12 mouse cellular contexts compared by ENCODE assay signal in the genomic region with DNA sequence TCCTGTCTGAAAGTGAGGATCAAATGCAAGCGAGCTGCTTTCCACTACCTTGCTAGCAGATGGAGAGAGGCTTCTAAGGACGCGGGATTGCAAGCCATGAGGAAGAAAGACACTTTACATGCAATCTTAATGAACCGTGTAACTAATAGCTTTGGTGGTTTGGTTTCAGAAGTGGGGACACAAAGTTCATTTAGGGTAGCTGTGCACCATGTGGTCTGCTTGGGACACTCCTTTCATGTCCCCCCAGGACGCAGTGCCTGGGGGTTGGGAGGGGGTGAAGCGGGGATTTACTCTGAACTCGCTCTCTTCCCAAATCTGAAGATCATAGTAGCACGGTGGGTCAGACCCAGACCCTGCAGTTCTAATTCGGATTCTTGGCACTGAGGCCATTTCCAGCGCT. TPM values are rescaled to one million over a fixed set of nuclear protein-coding genes. Genes with fewer than 3 reads are reported as not detected.
A peak's percentile ranks its signal among the peaks of the same experiment; 100 is the strongest.
DNase-seq lines count a peak whose midpoint lies in the region; ATAC-seq and TF ChIP-seq lines count a peak whose summit lies in the region.
"Had no signal": no experiment of that assay in that cellular context is flagged by ENCODE, and none has a peak within 500 bp of the region (broad histone marks: within the 10 kb centered on the region; RNA-seq: fewer than 3 reads in every experiment).

No protein-coding gene starts in this region.

- no peaks in the 10 kb centered on the region for H3K36me3 ChIP-seq in kidney, embryonic 14.5 days (ENCODE audit: control insufficient read depth, insufficient read depth, low read length)
- H3K36me3 ChIP-seq in forebrain, embryonic 10.5 days (replicated peaks) = no peaks in the 10 kb centered on the region
- no peaks in the 10 kb centered on the region for H3K36me3 ChIP-seq in limb, embryonic 10.5 days
- H3K36me3 ChIP-seq in neural tube, embryonic 11.5 days (ENCODE audit: control insufficient read depth, insufficient read depth, low read length) = no peaks in the 10 kb centered on the region
- H3K36me3 ChIP-seq: G1E had no signal

- no peak overlapping the region for H3K27ac ChIP-seq in kidney, embryonic 14.5 days (ENCODE audit: low read depth, low read length)
- H3K27ac ChIP-seq in forebrain, embryonic 10.5 days = no peak overlapping the region
- H3K27ac ChIP-seq in limb, embryonic 10.5 days = no peak overlapping the region
- H3K27ac ChIP-seq in neural tube, embryonic 11.5 days (ENCODE audit: low read depth, low read length) = no peak overlapping the region
- H3K27ac ChIP-seq in layer of hippocampus, adult 2 months = no peak overlapping the region

- H3K9me3 ChIP-seq in kidney, embryonic 14.5 days (ENCODE audit: control insufficient read depth, low read length) = no peaks in the 10 kb centered on the region
- H3K9me3 ChIP-seq in forebrain, embryonic 10.5 days = no peaks in the 10 kb centered on the region
- no peaks in the 10 kb centered on the region for H3K9me3 ChIP-seq in limb, embryonic 10.5 days (replicated peaks)
- no peaks in the 10 kb centered on the region for H3K9me3 ChIP-seq in neural tube, embryonic 11.5 days (ENCODE audit: control insufficient read depth, low read length)
- H3K9me3 ChIP-seq: G1E had no signal

- no peak for ATAC-seq in kidney, embryonic 14.5 days (ENCODE audit: low FRiP score, low TSS enrichment)
- no peak for ATAC-seq in neural tube, embryonic 11.5 days (ENCODE audit: insufficient read depth, low FRiP score, low TSS enrichment)

- 8% methylated on average over 10 of the region's 10 CpGs for WGBS in kidney, embryonic 14.5 days
- WGBS in forebrain, embryonic 10.5 days = 19% methylated on average over 10 of the region's 10 CpGs
- WGBS in limb, embryonic 10.5 days = 18% methylated on average over 10 of the region's 10 CpGs
- WGBS in neural tube, embryonic 11.5 days = 12% methylated on average over 10 of the region's 10 CpGs

- TF ChIP-seq CTCF in layer of hippocampus, adult 2 months (conservative IDR thresholded peaks at IDR 0.05) = no peak

- H3K27me3 ChIP-seq in kidney, embryonic 14.5 days (ENCODE audit: control insufficient read depth, insufficient read depth, low read length) = peaks cover 16% of the 10 kb centered on the region
- peaks cover 66% of the 10 kb centered on the region for H3K27me3 ChIP-seq in forebrain, embryonic 10.5 days (ENCODE audit: poor library complexity, severe bottlenecking)
- H3K27me3 ChIP-seq in limb, embryonic 10.5 days (ENCODE audit: low read depth, poor library complexity, severe bottlenecking) = peaks cover 71% of the 10 kb centered on the region
- H3K27me3 ChIP-seq in neural tube, embryonic 11.5 days (ENCODE audit: control insufficient read depth, insufficient read depth, low read length) = peaks cover 12% of the 10 kb centered on the region

- H3K4me3 ChIP-seq in kidney, embryonic 14.5 days (ENCODE audit: low read length) = peak overlapping the region; percentile 36
- H3K4me3 ChIP-seq in forebrain, embryonic 10.5 days = peak overlapping the region; percentile 52
- peak overlapping the region; percentile 48 for H3K4me3 ChIP-seq in limb, embryonic 10.5 days
- peak overlapping the region; percentile 33 for H3K4me3 ChIP-seq in neural tube, embryonic 11.5 days (ENCODE audit: low read depth, low read length)
- no peak overlapping the region for H3K4me3 ChIP-seq in layer of hippocampus, adult 2 months

- H3K4me1 ChIP-seq in kidney, embryonic 14.5 days (ENCODE audit: control insufficient read depth, insufficient read depth, low read length) = 0 out of 2 replicates have a peak, but pooled peaks cover 4% of the 10 kb centered on the region
- peaks cover 12% of the 10 kb centered on the region for H3K4me1 ChIP-seq in forebrain, embryonic 10.5 days
- peaks cover 7% of the 10 kb centered on the region for H3K4me1 ChIP-seq in limb, embryonic 10.5 days
- peaks cover 3% of the 10 kb centered on the region; the same call in 1 of the 2 replicates for H3K4me1 ChIP-seq in neural tube, embryonic 11.5 days (ENCODE audit: control insufficient read depth, insufficient read depth, low read length)

- H3K9ac ChIP-seq in kidney, embryonic 14.5 days (ENCODE audit: low read depth, low read length) = peak overlapping the region; percentile 8; the same call in 1 of the 2 replicates
- H3K9ac ChIP-seq in neural tube, embryonic 11.5 days (ENCODE audit: low read length) = no peak overlapping the region

- H3K4me2 ChIP-seq in kidney, embryonic 14.5 days (replicated peaks; ENCODE audit: low read depth, low read length) = peak overlapping the region; percentile 58
- peak overlapping the region; percentile 54 for H3K4me2 ChIP-seq in neural tube, embryonic 11.5 days (ENCODE audit: low read depth)

- no peak for DNase-seq in kidney, postnatal 25 days
- no peak for DNase-seq in forebrain, embryonic 10.5 days (ENCODE audit: extremely low spot score, low spot score)
- DNase-seq in limb, embryonic 10.5 days (ENCODE audit: low spot score) = no peak
- DNase-seq in neural tube, embryonic 11.5 days (ENCODE audit: low spot score) = peak; percentile 17
- DNase-seq in spleen, postnatal 10 days (ENCODE audit: low spot score in 2 of 2) = no peak
- DNase-seq in layer of hippocampus, adult 2 months (ENCODE audit: low spot score in 2 of 2) = no peak
- DNase-seq in spleen, adult 12 weeks (ENCODE audit: low spot score) = no peak

RNA-seq across cellular contexts. Expression of a gene that starts 0.7 kb away (rescaled TPM):
- not detected in 2 replicates for polyA plus RNA-seq in kidney, embryonic 14.5 days (2014; fragmentation: Nextera tagmentation; extraction: Ambion mirVana)
- polyA plus RNA-seq in forebrain, embryonic 10.5 days (2016; fragmentation: Nextera tagmentation; extraction: Ambion mirVana) = not detected in 2 replicates
- not detected in 2 replicates for polyA plus RNA-seq in limb, embryonic 10.5 days (2016; fragmentation: Nextera tagmentation; extraction: Ambion mirVana)
- polyA plus RNA-seq in neural tube, embryonic 11.5 days (2014; fragmentation: Nextera tagmentation; extraction: Ambion mirVana) = not detected in 2 replicates
- not detected for total RNA-seq in layer of hippocampus, adult 2 months (2021)
- total RNA-seq: G1E; gastrocnemius, postnatal 10 days; left cerebral cortex, postnatal 36 days had no signal
- polyA plus RNA-seq: G1E; small intestine, adult 2 months had no signal

RNA-seq across cellular contexts. Expression of a gene that starts 36.2 kb away (rescaled TPM):
- polyA plus RNA-seq in kidney, embryonic 14.5 days (2014; fragmentation: Nextera tagmentation; extraction: Ambion mirVana) = 4.3 and 9.1 TPM in 2 replicates
- polyA plus RNA-seq in forebrain, embryonic 10.5 days (2016; fragmentation: Nextera tagmentation; extraction: Ambion mirVana) = 0.17 TPM in 1 of 2 replicates, not detected in the other
- 0.05 and 0.13 TPM in 2 replicates for polyA plus RNA-seq in limb, embryonic 10.5 days (2016; fragmentation: Nextera tagmentation; extraction: Ambion mirVana)
- polyA plus RNA-seq in neural tube, embryonic 11.5 days (2014; fragmentation: Nextera tagmentation; extraction: Ambion mirVana) = 0.08 TPM in 1 of 2 replicates, not detected in the other
- total RNA-seq in layer of hippocampus, adult 2 months (2021) = 1 to 10 TPM; 1.7 to 2.3 TPM
- polyA plus RNA-seq: G1E had no signal
